Comparison of ENCODE assay signal across 17 mouse cellular contexts in genomic region chr3:101031456-101032142, GRCm38 (mm10). TPM values are rescaled to one million over a fixed set of nuclear protein-coding genes. Genes with fewer than 3 reads are reported as not detected.
DNase-seq lines count a peak whose midpoint lies in the region; ATAC-seq and TF ChIP-seq lines count a peak whose summit lies in the region.
"Had no signal": no experiment of that assay in that cellular context is flagged by ENCODE, and none has a peak within 500 bp of the region (broad histone marks: within the 10 kb centered on the region; RNA-seq: fewer than 3 reads in every experiment).

No protein-coding gene starts in this region.

- DNase-seq in layer of hippocampus, adult 9-11 months: peak; percentile 34
- no peak for DNase-seq in layer of hippocampus, postnatal 10 days (ENCODE audit: low spot score in 2 of 2)
- peak; percentile 30 for DNase-seq in gonadal fat pad, adult 2 months (ENCODE audit: low read depth)
- no peak for DNase-seq in urinary bladder, adult 2 months (ENCODE audit: low spot score)
- DNase-seq in forebrain, embryonic 11.5 days (ENCODE audit: low spot score): no peak
- DNase-seq: adrenal gland, postnatal 14 days; cerebellum, adult 11 months; gastrocnemius, postnatal 25 days; kidney, adult 2 months; liver, embryonic 13.5 days had no signal

- no peak for ATAC-seq in stomach, embryonic 14.5 days (ENCODE audit: insufficient number of reproducible peaks, insufficient read depth, low FRiP score, low read depth)
- ATAC-seq in forebrain, embryonic 11.5 days (replicated peaks; ENCODE audit: low FRiP score): no peak
- ATAC-seq in cerebellum, adult (ENCODE audit: insufficient number of reproducible peaks, low FRiP score, low TSS enrichment): no peak
- ATAC-seq: forebrain, embryonic 16.5 days had no signal

- TF ChIP-seq CTCF in bone marrow macrophage, adult 2 months (IDR thresholded peaks at IDR 0.05; ENCODE audit: low read depth, low read length): no peak

- H3K4me1 ChIP-seq in bone marrow macrophage, adult 2 months (ENCODE audit: control insufficient read depth, insufficient read depth, low read length): peaks cover 29% of the 10 kb centered on the region
- H3K4me1 ChIP-seq in stomach, embryonic 14.5 days (ENCODE audit: control insufficient read depth, insufficient read depth, low read length): peaks cover 11% of the 10 kb centered on the region
- H3K4me1 ChIP-seq in forebrain, embryonic 11.5 days (replicated peaks; ENCODE audit: control insufficient read depth, insufficient read depth, low read length): no peaks in the 10 kb centered on the region
- H3K4me1 ChIP-seq: hindbrain, embryonic 13.5 days; midbrain, embryonic 12.5 days had no signal

- H3K9ac ChIP-seq in stomach, embryonic 14.5 days (replicated peaks; ENCODE audit: low read depth, low read length): no peak overlapping the region
- no peak overlapping the region for H3K9ac ChIP-seq in forebrain, embryonic 11.5 days (ENCODE audit: low read length)
- H3K9ac ChIP-seq: hindbrain, embryonic 13.5 days; liver, embryonic 13.5 days; midbrain, embryonic 12.5 days had no signal

- no peak overlapping the region for H3K4me2 ChIP-seq in stomach, embryonic 14.5 days (replicated peaks; ENCODE audit: low read depth, low read length)
- H3K4me2 ChIP-seq in forebrain, embryonic 11.5 days (ENCODE audit: low read depth, low read length, severe bottlenecking): no peak overlapping the region
- H3K4me2 ChIP-seq: hindbrain, embryonic 13.5 days; liver, embryonic 13.5 days; midbrain, embryonic 12.5 days had no signal

- no peaks in the 10 kb centered on the region for H3K27me3 ChIP-seq in stomach, embryonic 14.5 days (ENCODE audit: control insufficient read depth, insufficient read depth, low read length)
- no peaks in the 10 kb centered on the region for H3K27me3 ChIP-seq in forebrain, embryonic 11.5 days (ENCODE audit: control insufficient read depth, insufficient read depth, low read length)
- H3K27me3 ChIP-seq: CH12.LX; hindbrain, embryonic 13.5 days; liver, embryonic 13.5 days; midbrain, embryonic 12.5 days had no signal

- no peak for TF ChIP-seq POLR2A in bone marrow macrophage, adult 2 months (IDR thresholded peaks at IDR 0.05; ENCODE audit: borderline replicate concordance, low read depth, low read length)

- H3K27ac ChIP-seq in bone marrow macrophage, adult 2 months (ENCODE audit: insufficient read depth, low read depth, low read length): peak overlapping the region; percentile 62
- H3K27ac ChIP-seq in stomach, embryonic 14.5 days (ENCODE audit: low read length): peak overlapping the region; percentile 15; the same call in 1 of the 2 replicates
- no peak overlapping the region for H3K27ac ChIP-seq in forebrain, embryonic 11.5 days (ENCODE audit: low read depth, low read length)
- H3K27ac ChIP-seq: hindbrain, embryonic 13.5 days; liver, embryonic 13.5 days; midbrain, embryonic 12.5 days had no signal

- no peaks in the 10 kb centered on the region for H3K36me3 ChIP-seq in stomach, embryonic 14.5 days (ENCODE audit: control insufficient read depth, insufficient read depth, low read length)
- no peaks in the 10 kb centered on the region for H3K36me3 ChIP-seq in forebrain, embryonic 11.5 days (ENCODE audit: control insufficient read depth, insufficient read depth, low read length)
- H3K36me3 ChIP-seq: hindbrain, embryonic 13.5 days; liver, embryonic 13.5 days; midbrain, embryonic 12.5 days had no signal

- no peaks in the 10 kb centered on the region for H3K9me3 ChIP-seq in stomach, embryonic 14.5 days (ENCODE audit: control insufficient read depth, low read depth, low read length)
- H3K9me3 ChIP-seq in forebrain, embryonic 11.5 days (ENCODE audit: control insufficient read depth, low read length): no peaks in the 10 kb centered on the region
- H3K9me3 ChIP-seq: hindbrain, embryonic 13.5 days; liver, embryonic 13.5 days; midbrain, embryonic 12.5 days had no signal

- no peak overlapping the region for H3K4me3 ChIP-seq in bone marrow macrophage, adult 2 months (ENCODE audit: insufficient read depth, low read length)
- no peak overlapping the region for H3K4me3 ChIP-seq in stomach, embryonic 14.5 days (ENCODE audit: low read depth, low read length)
- no peak overlapping the region for H3K4me3 ChIP-seq in forebrain, embryonic 11.5 days (ENCODE audit: low read depth, low read length)
- H3K4me3 ChIP-seq: hindbrain, embryonic 13.5 days; liver, embryonic 13.5 days; midbrain, embryonic 12.5 days had no signal

- 45% methylated on average over 7 of the region's 7 CpGs for WGBS in stomach, embryonic 14.5 days
- WGBS in forebrain, embryonic 11.5 days: 73% methylated on average over 7 of the region's 7 CpGs

RNA-seq across cellular contexts. Expression of gene Cd101, which starts 2.2 kb away (rescaled TPM):
- under 1 TPM; 0.27 to 0.42 TPM for total RNA-seq in layer of hippocampus, postnatal 10 days (2021)
- 2.4 and 2.9 TPM in 2 replicates for polyA plus RNA-seq in bone marrow macrophage, adult 2 months (2012; ENCODE audit: insufficient read depth, insufficient read length, missing spikeins)
- polyA plus RNA-seq in gonadal fat pad, adult 2 months (2012; rRNA removed): 0.08 and 0.16 TPM in 2 replicates
- polyA plus RNA-seq in stomach, embryonic 14.5 days (2014; fragmentation: Nextera tagmentation; extraction: Ambion mirVana): 0.20 TPM in 1 of 2 replicates, not detected in the other
- polyA plus RNA-seq in urinary bladder, adult 2 months (2012; rRNA removed): 0.09 and 0.19 TPM in 2 replicates
- 0.07 TPM in 1 of 2 replicates, not detected in the other for polyA plus RNA-seq in forebrain, embryonic 11.5 days (2014; fragmentation: Nextera tagmentation; extraction: Ambion mirVana)
- total RNA-seq: CH12.LX had no signal
- polyA plus RNA-seq: forebrain, embryonic 16.5 days; hindbrain, embryonic 13.5 days; midbrain, embryonic 12.5 days had no signal

Comparison
In these comparisons a context has a peak if more than half of its experiments do, and no peak if none do; other contexts are left out.
1. DNase-seq: peak in layer of hippocampus, adult 9-11 months (single experiment) and gonadal fat pad, adult 2 months (single experiment); none in layer of hippocampus, postnatal 10 days (0 of 2), urinary bladder, adult 2 months (single experiment) and forebrain, embryonic 11.5 days (single experiment).